Mouse (Mus musculus): ENCODE measurements at regions not wholly inside any gene's neighbourhood (a gene's known extent, or its start where the extent isn't known, plus 50 kb on each side); places are given as distances from the start of the nearest gene placed in this dataset.
A peak's percentile ranks its signal among the peaks of the same experiment; 100 is the strongest.

- ATAC-seq (ENCODE audit: low TSS enrichment): no peak
Observed at GRCm38 (mm10) chr14:80244640-80245302, 260.9 kb downstream of the Olfm4 start.

- ATAC-seq (ENCODE audit: low TSS enrichment): peak; percentile 77
Observed at GRCm38 (mm10) chr14:80247575-80247974, 263.7 kb downstream of the Olfm4 start.

- ATAC-seq (ENCODE audit: low TSS enrichment): peak; percentile 79
Observed at GRCm38 (mm10) chr14:80249882-80250281, 266.0 kb downstream of the Olfm4 start.

DNA sequence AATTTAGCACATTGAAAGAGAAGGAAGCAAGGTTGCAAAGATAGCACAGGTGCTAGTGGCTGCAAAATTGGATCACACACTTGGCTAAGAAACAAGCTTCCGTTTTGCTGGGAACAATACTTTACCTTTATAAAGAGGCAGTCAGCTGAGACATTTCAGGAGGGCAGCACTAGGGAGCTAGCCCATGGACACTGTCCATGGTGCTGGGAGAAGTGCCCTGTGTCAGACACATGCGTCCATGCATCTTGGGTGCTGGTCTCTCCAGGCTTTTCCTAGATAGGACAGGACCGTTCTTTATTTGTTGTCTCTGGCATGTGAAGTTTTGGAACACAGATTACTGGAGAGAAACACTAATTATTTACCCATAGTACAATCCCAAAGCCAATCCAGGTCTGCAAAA is 273.2 kb downstream of the Olfm4 start:
- ATAC-seq (ENCODE audit: low TSS enrichment): peak; percentile 51

GRCm38 (mm10) chr14:80263173-80263572 is 279.3 kb downstream of the Olfm4 start:
- peak; percentile 76 for ATAC-seq (ENCODE audit: low TSS enrichment)

- ATAC-seq (ENCODE audit: low TSS enrichment): peak; percentile 64
Observed at GRCm38 (mm10) chr14:80265081-80265480, 281.2 kb downstream of the Olfm4 start.

DNA sequence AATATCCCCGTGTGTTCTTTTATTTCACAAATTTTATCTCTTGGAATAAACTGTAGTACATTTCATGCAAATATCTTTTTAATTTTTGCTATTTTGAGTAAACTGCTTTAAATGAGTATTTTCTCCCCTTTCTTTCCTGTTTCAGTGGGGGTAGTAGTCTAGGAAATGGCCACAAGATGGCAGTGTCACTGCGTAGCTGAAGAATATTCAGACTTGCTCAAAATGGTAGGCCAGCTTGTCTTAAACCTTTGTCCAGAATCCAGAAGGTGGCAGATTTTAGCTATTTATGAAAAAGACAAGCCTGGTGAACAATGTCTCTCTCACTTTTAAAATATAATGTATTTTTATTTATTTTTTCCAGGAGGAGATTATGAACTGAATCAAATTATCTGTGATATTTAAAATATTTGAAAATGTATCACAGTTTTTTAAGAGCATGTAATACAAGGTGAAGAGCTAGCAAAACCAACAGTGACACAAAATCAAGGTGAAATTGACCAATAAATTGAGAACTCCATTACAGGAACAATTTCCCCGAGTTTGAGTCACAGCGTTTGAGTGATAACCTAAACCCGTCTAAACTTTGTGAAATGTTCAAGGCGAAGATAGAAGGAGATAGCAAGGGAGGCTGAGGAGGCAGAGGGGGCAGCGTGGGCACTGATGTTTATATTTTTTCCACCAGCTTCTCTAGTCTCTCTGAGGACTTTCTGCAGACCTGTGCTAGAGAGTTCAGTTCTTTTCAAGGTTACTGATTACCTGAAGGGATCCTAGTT is 285.5 kb downstream of the Olfm4 start:
- peak; percentile 74 for ATAC-seq (ENCODE audit: low TSS enrichment)

- ATAC-seq (ENCODE audit: low TSS enrichment): 0 out of 2 replicates have a peak, but pooled peaks have one; percentile 6
Observed at GRCm38 (mm10) chr14:80270063-80270462, 286.2 kb downstream of the Olfm4 start.

DNA sequence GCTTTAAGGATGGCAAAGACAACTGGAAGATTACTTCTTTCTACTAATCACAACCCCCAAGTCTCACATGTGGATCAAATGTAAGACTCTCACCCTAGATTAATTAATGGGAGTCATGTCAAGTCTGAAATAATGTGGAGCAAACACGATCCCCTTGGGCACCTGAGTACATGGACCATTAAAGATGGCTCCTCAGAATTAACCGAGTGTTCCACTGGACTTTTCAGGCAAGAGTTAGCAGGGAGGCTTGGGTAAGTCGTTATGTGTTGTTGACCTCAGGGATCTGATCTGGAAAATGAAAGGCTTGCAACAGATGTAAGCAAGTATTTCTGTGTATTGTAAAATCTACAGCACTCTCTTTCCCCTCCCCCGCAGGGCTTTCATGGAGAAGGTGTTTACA is 296.3 kb downstream of the Olfm4 start:
- ATAC-seq (ENCODE audit: low TSS enrichment): no peak; the same call in 1 of the 2 replicates

GRCm38 (mm10) chr14:80283726-80284125 is 299.8 kb downstream of the Olfm4 start:
- no peak for ATAC-seq (ENCODE audit: low TSS enrichment)

- peak; percentile 89 for ATAC-seq (ENCODE audit: low TSS enrichment)
Observed at GRCm38 (mm10) chr14:80291360-80291759, 307.5 kb downstream of the Olfm4 start.

- peak; percentile 53; the same call in 1 of the 2 replicates for ATAC-seq (ENCODE audit: low TSS enrichment)
Observed at GRCm38 (mm10) chr14:80293378-80293777, 309.5 kb downstream of the Olfm4 start.

DNA sequence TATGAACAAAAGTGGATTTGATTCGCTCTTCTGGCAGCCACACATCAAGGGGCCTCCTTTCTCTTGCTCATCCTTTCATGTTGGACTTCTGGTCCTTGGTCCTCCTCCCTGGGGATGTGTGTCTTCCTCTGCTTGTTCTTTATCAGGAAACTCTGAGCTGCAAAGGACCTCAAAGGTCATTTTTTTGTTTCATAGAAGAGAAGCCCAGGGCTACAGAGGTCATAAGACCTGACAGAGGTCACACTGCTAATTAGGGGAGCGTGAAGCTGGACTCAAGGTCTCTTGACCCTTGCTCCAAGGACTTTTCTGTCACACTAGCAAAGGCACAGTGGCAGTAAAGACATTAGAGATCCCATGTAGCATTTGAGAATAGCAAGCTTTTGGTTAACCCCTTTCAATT is 345.8 kb downstream of the Olfm4 start:
- no peak for ATAC-seq (ENCODE audit: low TSS enrichment)

DNA sequence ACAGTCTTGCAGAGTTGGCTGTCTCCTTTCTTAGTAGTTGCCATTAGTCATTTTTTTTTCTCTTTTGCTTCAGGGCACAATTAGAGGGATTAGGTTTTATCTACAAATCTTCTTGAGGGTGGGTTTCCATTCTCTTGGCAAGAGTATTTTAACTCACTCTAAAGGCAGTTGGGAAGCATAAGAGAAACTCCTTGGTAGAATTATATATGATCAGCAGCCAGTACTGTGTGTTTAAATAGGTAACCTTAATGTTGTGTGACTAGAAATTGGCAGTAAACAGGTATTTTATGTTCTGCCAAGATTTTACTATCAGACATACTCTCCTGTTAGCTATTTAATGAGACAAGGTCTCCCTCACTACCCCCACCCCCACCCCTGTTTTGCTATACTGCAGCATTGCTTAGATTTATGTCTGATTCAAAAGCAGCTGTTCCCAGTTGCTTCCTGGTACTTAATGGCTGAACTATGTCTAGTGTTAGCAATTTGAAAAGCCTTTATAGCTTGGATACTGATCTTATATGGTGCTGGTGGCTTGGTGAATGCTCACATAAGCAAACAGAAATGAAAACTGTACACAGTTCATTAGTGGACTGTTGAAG is 378.2 kb downstream of the Olfm4 start:
- no peak for ATAC-seq (ENCODE audit: low TSS enrichment)

- ATAC-seq (ENCODE audit: low TSS enrichment): no peak
Observed at GRCm38 (mm10) chr14:80369448-80370153, 385.7 kb downstream of the Olfm4 start.

DNA sequence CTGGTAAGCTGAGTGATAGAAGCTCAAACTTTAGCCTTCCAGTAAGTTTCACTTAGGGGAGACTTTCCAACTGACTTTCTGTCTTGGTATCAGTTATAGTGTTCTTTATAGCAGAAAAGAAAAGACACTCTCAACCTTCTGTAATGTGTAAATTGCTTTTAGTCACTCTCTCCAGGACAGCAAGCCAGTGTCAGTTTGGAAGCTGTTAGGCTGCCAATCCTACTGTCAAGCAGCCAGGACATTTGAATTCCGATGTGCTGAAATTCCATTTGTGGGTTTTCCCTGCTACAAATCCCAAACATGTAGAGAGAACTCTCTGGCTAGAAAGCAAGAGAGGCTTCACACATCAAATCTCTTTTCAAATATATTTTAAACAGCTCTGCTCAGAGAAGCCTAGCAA is 390.4 kb downstream of the Olfm4 start:
- ATAC-seq (ENCODE audit: low TSS enrichment): no peak

- no peak for ATAC-seq (ENCODE audit: low TSS enrichment)
Observed at GRCm38 (mm10) chr14:80377064-80377463, 393.2 kb downstream of the Olfm4 start.

DNA sequence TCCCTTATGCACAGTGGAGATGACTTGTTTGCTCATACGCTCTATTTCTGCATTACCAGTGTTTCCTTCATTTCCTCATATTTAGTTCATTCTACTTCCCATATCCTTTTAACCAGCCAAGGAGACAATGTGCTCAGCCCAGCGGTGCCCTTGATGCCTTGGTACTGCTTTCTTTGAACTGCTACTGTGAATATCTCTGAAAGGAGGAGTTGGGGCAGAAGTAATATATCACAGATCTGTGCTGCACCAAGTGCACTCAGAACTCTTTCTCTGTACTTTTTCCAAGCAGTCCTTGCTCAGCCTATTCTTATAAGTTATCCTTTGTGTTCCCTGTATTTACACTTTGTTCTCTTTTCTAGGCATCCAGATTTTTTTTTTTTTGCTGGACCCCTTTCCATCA is 407.5 kb downstream of the Olfm4 start:
- no peak for ATAC-seq (ENCODE audit: low TSS enrichment)

GRCm38 (mm10) chr14:80408317-80408716 is 424.4 kb downstream of the Olfm4 start:
- no peak for ATAC-seq (ENCODE audit: low TSS enrichment)

DNA sequence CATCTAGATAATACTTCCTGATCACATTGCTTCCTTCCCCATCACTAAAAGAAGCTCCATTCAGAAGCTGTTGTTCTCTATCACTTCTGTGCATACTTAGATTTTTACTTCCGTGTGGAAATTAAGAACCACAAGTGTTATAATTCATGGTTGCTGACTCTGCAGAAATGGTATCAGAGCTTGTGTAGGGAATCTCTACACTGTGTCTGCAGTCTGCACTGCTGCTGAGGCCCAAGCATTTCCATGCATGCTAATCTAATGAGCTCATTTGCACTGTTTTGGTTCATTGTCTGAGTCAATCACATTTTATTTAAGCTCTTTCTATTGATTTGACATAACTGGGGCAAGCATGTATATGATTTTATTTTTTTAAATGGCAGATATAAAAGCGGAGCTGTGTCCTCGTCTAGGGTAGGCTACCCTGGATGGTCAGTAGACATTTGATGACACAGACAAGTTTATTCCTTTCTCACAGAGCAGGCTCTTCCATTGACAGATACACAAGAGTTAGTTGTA is 435.0 kb downstream of the Olfm4 start:
- ATAC-seq (ENCODE audit: low TSS enrichment): no peak

GRCm38 (mm10) chr14:80443820-80444219 is 459.9 kb downstream of the Olfm4 start:
- ATAC-seq (ENCODE audit: low TSS enrichment): no peak

- no peak for ATAC-seq (ENCODE audit: low TSS enrichment)
Observed at GRCm38 (mm10) chr14:80471470-80471869, 487.6 kb downstream of the Olfm4 start.

Data from frontal cortex, adult (tissue).